Mouse (Mus musculus) ovary, adult 18-20 months (tissue): ENCODE measurements around the gene Tnni2.
"Not testable (repeated sequence)": the region's sequence is repeated elsewhere in the genome, so short reads cannot be mapped to it uniquely, and the experiment has no call there.

ENCODE experiments used
- DNase-seq: peaks from one replicate; pipeline ENCODE4 v3.0.0; 2022; ENCODE audit warnings: low spot score, mixed read lengths

The Tnni2 gene

DNA sequence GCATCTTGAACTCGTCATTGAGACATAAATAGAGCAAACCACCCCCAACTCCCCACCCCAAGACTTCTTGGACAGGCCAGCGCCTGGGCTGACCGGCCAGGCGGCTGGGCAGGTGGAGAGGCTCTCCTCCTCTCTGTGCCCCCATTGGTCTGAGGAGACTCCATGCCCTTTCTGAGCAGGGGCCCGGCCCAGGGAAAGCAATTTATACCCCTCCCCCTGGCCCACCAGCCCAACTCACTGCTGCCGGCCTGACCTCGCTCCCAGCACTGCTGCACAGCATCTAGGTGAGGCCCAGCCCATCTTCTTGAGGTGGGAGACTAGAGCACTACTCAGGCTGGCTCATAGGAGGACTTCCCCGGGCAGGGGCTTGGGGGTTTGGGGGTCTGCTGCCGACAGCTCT lies at the start of gene Tnni2:
Gene Tnni2, plus strand, starts transcription at position 224 of the 400 bp plus-strand sequence.
- DNase-seq, result no peak

DNA sequence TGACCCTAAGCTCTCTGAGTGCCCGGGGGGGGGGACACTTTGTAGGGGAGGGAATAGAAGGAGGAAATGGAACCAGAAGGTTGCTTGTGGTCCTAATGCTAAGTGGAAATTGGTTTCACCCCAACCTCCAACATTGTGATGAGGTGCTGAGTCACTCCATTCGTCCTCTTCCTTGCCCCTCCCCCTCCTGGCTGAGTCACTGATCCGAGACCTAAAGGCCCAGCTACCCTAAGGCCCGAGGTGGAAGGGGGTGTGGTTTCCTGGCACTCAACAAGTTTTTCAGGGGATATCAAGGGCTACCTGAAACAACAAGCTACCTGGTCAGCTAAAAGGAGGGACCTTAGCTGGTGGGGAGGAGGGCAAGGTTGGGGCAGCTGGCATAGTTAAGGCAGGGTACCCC lies 48.4 kb upstream of the Tnni2 start:
- DNase-seq, result no peak

- DNase-seq, result no peak
These were observed 47.1 kb upstream of the Tnni2 start for GRCm38 (mm10) chr7:142394261-142395190.

GRCm38 (mm10) chr7:142395472-142395871 lies 46.1 kb upstream of the Tnni2 start:
- no peak for DNase-seq

DNA sequence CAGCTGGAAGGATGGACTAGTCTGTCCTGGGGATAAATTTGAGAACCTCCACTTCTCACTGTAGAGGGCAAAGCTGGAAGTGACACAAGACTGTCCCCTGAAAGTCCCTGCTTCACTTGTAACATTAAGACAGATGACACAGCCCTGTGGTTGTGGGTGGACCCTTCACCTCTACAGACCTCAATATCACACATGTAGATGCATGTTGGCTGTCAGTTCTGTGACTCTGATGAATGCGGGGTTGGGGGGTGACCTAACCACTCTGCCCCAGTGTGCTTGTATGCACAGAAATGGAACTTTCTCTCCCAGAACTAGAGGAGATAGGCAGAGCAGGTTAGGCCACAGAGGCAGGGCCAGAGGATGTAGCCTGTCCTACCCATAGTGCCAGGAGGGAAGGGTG lies 45.0 kb upstream of the Tnni2 start:
- no peak for DNase-seq

GRCm38 (mm10) chr7:142398052-142398451 lies 43.6 kb upstream of the Tnni2 start:
- DNase-seq, result no peak

DNA sequence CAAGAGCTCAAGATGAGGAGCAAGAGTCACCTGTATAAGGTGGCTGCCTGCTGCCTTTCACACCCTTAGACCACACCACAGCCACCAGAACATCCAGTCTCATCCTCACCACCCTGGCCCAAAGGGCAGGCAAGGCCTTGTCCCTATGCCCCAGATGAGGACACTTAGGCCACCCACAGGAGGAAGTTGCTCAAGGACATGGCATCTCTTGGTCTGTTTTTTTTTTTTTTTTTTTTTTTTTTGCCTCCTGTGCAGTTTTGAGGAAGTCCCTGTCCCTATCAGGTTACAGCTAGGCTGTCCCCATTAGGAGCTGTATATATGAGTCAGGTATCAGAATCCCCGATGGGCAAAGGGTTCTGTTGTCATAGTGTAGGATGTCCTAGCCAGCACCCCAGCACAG lies 42.4 kb upstream of the Tnni2 start:
- DNase-seq, result no peak

DNA sequence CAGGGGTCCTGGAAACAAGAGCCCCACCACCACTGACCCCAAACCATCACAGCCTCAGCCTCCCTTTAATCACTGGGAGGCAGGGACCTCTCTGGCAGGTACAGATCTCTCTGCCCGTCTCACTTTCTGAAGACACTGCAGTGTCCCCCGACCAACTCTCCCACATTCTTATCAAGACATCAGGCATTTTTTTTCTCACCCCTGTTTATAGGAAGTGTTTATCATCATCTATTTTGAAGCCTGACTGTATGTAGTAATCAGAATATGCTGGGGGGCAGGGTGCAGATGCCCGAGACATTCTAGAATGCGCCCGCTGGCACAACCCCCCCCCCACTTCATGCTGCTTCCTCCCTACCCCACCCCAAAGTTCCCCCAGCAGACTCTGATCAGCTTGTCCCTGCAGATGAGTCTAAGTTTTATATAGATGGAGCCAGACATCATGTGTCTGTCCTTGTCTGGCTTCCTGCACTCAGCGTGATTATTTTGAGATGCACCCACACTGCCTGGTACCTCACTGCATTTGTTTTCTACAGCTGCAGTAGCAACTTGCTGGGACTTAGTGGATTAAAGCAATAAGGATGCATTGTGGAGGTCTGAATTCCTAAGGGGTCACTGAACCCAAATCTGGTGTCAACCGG lies 41.4 kb upstream of the Tnni2 start:
- DNase-seq, result no peak

- no peak for DNase-seq
These were observed 40.9 kb upstream of the Tnni2 start for GRCm38 (mm10) chr7:142400750-142401142.

- no peak for DNase-seq
These were observed 38.0 kb upstream of the Tnni2 start for GRCm38 (mm10) chr7:142403591-142403990.

DNA sequence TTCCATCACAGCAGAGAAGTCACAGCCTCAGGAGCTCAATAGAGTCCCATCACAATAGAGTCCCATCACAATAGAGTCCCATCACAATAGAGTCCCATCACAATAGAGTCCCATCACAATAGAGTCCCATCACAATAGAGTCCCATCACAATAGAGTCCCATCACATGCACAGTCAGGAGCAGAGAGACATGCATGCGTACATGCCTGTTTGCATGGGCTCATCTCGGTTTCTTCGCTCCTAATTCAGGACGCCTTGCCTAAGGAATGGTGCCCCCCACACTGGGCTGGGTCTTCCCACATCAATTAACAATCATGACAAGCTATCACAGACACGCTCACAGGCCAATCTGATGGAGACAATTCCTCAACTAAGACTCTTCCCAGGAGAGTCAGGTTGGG lies 36.5 kb upstream of the Tnni2 start:
- not testable (repeated sequence) for DNase-seq

- no peak for DNase-seq
These were observed 33.7 kb upstream of the Tnni2 start for GRCm38 (mm10) chr7:142407935-142408334.

DNA sequence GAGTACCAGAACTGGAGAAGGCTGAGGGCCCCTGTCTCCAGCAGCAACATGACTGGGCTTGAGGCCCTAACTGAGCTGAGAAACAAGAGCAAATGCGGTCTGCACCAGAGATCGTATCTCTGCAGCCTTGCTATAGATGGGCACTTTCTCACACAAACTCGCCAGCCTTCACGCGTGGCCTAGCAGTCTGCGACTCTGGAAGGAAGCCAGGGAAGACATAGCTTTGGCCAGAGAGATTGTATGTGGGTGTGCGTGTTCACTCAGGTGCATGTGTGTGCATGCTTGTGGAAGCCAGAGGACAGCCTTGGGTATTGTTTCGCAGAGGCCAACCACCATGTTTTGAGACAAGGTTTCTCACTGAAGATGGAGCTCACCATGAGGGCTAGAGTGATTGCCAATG lies 32.9 kb upstream of the Tnni2 start:
- no peak for DNase-seq

- no peak for DNase-seq
These were observed 32.0 kb upstream of the Tnni2 start for GRCm38 (mm10) chr7:142409603-142410002.

DNA sequence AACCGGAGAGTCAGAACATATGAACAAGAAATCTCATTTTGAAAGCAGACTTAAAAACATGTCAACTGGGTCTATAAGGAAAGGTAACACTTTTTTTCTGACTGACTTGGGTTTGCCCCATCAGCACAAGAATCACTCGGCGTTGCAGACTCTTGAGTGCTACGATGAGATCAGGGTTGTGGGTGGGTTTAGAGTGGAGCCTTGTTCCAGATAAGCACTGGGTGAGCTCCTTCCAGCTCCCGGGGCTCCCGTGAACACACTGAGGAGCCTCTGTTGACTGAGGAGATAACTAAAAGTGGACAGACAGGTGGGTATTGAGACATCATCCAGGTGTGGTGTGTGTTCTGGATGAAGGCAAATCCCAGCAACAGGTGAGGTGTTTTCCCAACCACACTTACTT lies 28.3 kb upstream of the Tnni2 start:
- DNase-seq, result no peak

DNA sequence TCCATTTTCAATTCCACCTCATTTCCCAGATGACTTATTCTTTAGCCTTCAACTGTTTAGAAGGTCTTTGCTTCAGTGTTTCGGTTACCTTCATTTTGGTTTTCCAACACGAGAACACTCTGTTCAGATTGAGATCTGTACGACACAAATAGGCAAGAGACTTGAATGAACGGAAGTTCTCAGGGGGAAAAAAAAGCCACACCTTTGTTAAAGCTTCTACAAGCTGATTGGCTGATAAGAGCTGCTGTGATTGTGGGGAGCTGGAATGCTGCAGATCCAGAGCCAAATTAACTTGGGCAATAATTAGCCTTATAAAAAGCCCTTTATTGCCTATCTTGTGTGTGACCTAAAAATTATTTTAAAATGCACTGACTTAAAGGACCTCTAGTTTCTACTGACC lies 26.3 kb upstream of the Tnni2 start:
- no peak for DNase-seq

- DNase-seq, result no peak
These were observed 25.4 kb upstream of the Tnni2 start for GRCm38 (mm10) chr7:142416225-142416624.

GRCm38 (mm10) chr7:142418027-142418426 lies 23.6 kb upstream of the Tnni2 start:
- DNase-seq, result no peak

- DNase-seq, result no peak
These were observed 22.9 kb upstream of the Tnni2 start for GRCm38 (mm10) chr7:142418679-142419078.

DNA sequence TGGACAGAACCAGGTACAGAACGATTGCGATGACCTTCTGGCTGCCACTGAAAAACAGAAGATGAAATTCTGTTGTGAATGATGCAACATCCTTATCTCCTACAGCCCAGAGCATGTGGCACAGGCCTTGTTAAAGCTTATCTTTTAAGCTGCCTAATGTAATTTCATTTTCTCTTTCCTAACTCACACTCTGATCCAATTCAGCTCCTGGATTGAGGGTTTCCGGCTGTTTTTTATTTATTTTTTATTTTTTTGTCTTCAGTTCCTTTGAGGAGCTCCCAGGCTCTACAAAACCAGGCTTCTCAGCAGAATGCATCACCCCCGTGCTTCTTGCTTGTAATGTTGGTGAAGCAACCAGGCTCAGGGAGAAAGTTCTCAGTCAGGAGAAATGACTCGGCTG lies 21.7 kb upstream of the Tnni2 start:
- DNase-seq, result no peak

DNA sequence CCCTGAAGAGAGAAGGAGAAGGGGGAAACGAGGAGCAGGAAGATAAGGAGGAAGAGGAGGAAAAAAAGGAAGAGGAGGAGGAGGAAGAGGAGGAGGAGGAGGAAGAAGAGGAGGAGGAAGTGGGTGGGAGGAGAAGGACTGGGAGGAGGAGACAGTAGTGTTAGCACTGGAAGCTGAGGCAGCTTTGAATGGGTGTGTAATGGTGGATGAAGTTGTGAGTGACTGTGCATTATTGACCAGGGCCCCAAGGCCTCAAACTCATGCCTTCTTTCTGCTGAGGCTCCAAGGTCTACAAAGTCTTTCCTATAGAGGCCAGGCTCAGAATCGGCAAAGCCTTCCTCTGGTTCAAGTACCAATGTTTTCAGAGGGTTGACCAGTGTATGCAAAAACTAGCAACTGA lies 19.8 kb upstream of the Tnni2 start:
- no peak for DNase-seq

GRCm38 (mm10) chr7:142425641-142426213 lies 15.9 kb upstream of the Tnni2 start:
- no peak for DNase-seq

- no peak for DNase-seq
These were observed 13.4 kb upstream of the Tnni2 start for GRCm38 (mm10) chr7:142428213-142428612.
